Mouse (Mus musculus): ENCODE measurements around the gene Atg4c.

- TF ChIP-seq EP300 (IDR thresholded peaks at IDR 0.05; ENCODE audit: low read depth in 1 of 2, low read length in 2 of 2) (no peak), RCOR1 (IDR thresholded peaks at IDR 0.05; ENCODE audit: low read depth, low read length) (no peak), ZC3H11A (IDR thresholded peaks at IDR 0.05; ENCODE audit: low read depth, low read length) (no peak), POLR2AphosphoS5 (IDR thresholded peaks at IDR 0.05; ENCODE audit: borderline replicate concordance, low read depth, low read length) (no peak), CTCF (IDR thresholded peaks at IDR 0.05 in 2 of 3, conservative IDR thresholded peaks at IDR 0.05 in 1 of 3; ENCODE audit: control insufficient read depth in 1 of 3, insufficient read depth in 1 of 3, low read depth in 2 of 3, low read length in 3 of 3, poor library complexity in 1 of 3, severe bottlenecking in 1 of 3) (no peak), MXI1 (IDR thresholded peaks at IDR 0.05; ENCODE audit: low read depth, low read length) (no peak), TCF12 (IDR thresholded peaks at IDR 0.05; ENCODE audit: low read depth, low read length) (no peak)
Observed at GRCm38 (mm10) chr4:99160414-99160813, 33.3 kb upstream of the Atg4c start.
